Mouse (Mus musculus) ES-Bruce4 (cell line): ENCODE measurements around the gene Mtf2. TPM values are rescaled to one million over a fixed set of nuclear protein-coding genes. Genes with fewer than 3 reads are reported as not detected.
A peak's percentile ranks its signal among the peaks of the same experiment; 100 is the strongest.
"Not testable (repeated sequence)": the region's sequence is repeated elsewhere in the genome, so short reads cannot be mapped to it uniquely, and the experiment has no call there.

Experiments
- H3K27ac ChIP-seq: 2 replicates; pipeline ENCODE4 v1.5.1; 2012; ENCODE audit warnings: low read length, inconsistent platforms; ENCODE audit not compliant: insufficient read depth
- H3K27me3 ChIP-seq: 2 replicates; pipeline ENCODE4 v1.6.1; 2012; ENCODE audit warnings: mild to moderate bottlenecking, low read length, inconsistent platforms; ENCODE audit not compliant: control insufficient read depth, poor library complexity, insufficient read depth, severe bottlenecking
- H3K36me3 ChIP-seq: 2 replicates; pipeline ENCODE4 v1.6.1; 2012; ENCODE audit warnings: inconsistent platforms, mild to moderate bottlenecking, low read length, moderate library complexity; ENCODE audit not compliant: control insufficient read depth, poor library complexity, insufficient read depth, severe bottlenecking
- H3K4me1 ChIP-seq: one replicate; pipeline ENCODE4 v1.8.1; 2011; ENCODE audit warnings: low read length; ENCODE audit not compliant: control insufficient read depth, insufficient read depth
- H3K4me3 ChIP-seq: 2 replicates; pipeline ENCODE4 v1.5.1; 2011; ENCODE audit warnings: low read depth, mild to moderate bottlenecking, low read length
- H3K9ac ChIP-seq: 2 replicates; pipeline ENCODE4 v1.6.1; 2012; ENCODE audit warnings: low read depth, mild to moderate bottlenecking, inconsistent platforms; ENCODE audit not compliant: poor library complexity, severe bottlenecking
- H3K9me3 ChIP-seq: replicated peaks from 2 replicates; pipeline ENCODE4 v1.6.1; 2012; ENCODE audit warnings: mild to moderate bottlenecking, low read length, inconsistent platforms; ENCODE audit not compliant: control insufficient read depth, poor library complexity, insufficient read depth, severe bottlenecking
- CTCF ChIP-seq: IDR thresholded peaks from one replicate; pipeline ENCODE4 v1.8.1; 2011; ENCODE audit warnings: low read depth, low read length
- EP300 ChIP-seq: IDR thresholded peaks from 2 replicates; pipeline ENCODE4 v1.6.1; 2011; ENCODE audit warnings: low read depth, low read length; ENCODE audit not compliant: insufficient read depth
- POLR2A ChIP-seq: IDR thresholded peaks from one replicate; pipeline ENCODE4 v1.8.1; 2011; ENCODE audit warnings: low read length; ENCODE audit not compliant: insufficient read depth
- polyA plus RNA-seq: library from polyadenylated mRNA; stranded (reverse); fragments of >200 nt; gene quantifications from 2 replicates; pipeline ENCODE4 v1.2.4, GENCODE M21; 2011; ENCODE audit warnings: low read depth; ENCODE audit not compliant: missing spikeins, insufficient read depth, insufficient read length

Gene Mtf2
- polyA plus RNA-seq = 216 and 257 TPM in 2 replicates

DNA sequence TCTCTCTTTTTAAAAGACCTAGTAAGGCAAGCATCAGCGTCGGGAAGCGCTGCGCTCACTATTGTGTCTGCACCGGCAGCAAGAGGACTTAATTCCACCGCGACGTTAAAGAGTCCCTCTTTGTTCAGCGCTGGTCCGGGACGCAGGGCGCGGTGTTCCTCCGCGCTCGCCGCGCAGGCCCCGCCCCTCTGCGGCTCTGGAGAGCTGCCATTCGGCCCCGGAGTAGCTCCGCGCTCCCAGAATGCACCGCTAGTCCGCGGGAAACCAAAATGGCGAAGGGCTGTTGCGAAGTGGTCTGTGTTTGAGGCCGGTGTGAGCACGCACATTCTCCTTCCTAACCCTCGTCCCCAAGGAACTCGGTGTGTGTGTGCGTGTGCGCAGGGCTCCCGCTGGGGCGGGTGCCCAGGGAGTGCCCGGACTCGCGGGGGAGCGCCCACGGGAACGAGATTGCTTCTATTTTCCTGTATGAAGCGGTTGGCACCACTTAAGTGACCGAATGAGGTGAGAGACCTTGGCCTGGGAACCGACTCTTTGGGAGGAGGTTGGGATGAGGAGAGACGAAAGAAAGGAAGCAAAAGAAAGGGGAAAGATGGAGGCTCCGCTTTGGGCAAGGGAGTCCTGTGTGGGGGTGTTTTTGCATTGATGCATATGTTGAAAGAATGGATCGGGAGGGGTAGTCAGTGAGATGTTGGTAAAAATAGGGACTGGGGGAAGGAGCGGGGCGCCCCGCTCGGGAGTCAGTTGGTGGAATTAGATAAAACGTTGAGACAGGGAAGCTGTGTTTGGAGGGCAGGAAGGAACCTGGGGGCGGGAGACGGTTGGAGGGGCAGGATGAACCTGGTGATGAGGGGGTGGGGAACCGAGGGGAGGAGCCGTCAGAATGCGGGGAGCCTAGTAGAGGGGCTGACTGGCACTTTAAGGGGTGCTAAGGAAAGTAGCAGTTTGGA, at the start of gene Mtf2:
Mtf2 (plus strand) TSS at position 210 of the 947 bp plus-strand sequence.
- H3K9ac ChIP-seq = peak within 1 kb of the TSS; percentile 96
- H3K27me3 ChIP-seq = no peaks in the 10 kb centered on the region
- no peaks in the 10 kb centered on the region; the same call in none of the 2 replicates for H3K9me3 ChIP-seq
- H3K4me1 ChIP-seq = no peaks in the 10 kb centered on the region
- TF ChIP-seq CTCF (no peak), POLR2A (peak; percentile 91), EP300 (peak; percentile 87; the same call in 1 of the 2 replicates)
- peaks cover 30% of the 10 kb centered on the region for H3K36me3 ChIP-seq
- H3K27ac ChIP-seq = peak within 1 kb of the TSS; percentile 78
- peak within 1 kb of the TSS; percentile 98 for H3K4me3 ChIP-seq

DNA sequence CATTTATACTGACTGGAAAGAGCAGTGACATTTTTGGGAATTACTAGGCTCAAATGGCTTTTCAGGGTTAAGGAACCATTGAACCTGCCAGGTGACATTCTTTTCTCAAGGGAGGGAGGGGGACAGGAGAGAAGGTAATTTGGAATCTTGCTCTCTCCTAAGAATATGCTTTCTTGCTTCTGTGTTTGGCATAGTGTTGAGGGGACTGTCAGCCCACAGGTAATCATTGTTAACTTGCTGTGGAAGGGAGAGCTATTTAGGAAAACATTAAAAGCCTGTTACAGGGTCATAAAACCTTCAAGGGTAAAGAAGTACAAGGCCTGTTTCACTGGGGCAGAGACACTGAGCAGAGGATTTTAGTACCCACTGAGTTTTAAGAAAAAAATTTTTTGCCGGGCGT, 48.2 kb upstream of the Mtf2 start:
- Histone ChIP-seq H3K27ac (no peak overlapping the region), H3K4me3 (no peak overlapping the region), H3K36me3 (no peaks in the 10 kb centered on the region), H3K4me1 (no peaks in the 10 kb centered on the region), H3K9me3 (no peaks in the 10 kb centered on the region), H3K27me3 (no peaks in the 10 kb centered on the region), H3K9ac (no peak overlapping the region)
- TF ChIP-seq EP300 (no peak), POLR2A (no peak), CTCF (no peak)

GRCm38 (mm10) chr5:108019367-108019766, 46.1 kb upstream of the Mtf2 start:
- H3K9me3 ChIP-seq = no peaks in the 10 kb centered on the region
- no peak overlapping the region for H3K9ac ChIP-seq
- no peaks in the 10 kb centered on the region for H3K27me3 ChIP-seq
- H3K4me3 ChIP-seq = no peak overlapping the region
- H3K27ac ChIP-seq = no peak overlapping the region
- TF ChIP-seq EP300 (no peak), CTCF (no peak), POLR2A (no peak)
- no peaks in the 10 kb centered on the region for H3K36me3 ChIP-seq
- no peaks in the 10 kb centered on the region for H3K4me1 ChIP-seq

DNA sequence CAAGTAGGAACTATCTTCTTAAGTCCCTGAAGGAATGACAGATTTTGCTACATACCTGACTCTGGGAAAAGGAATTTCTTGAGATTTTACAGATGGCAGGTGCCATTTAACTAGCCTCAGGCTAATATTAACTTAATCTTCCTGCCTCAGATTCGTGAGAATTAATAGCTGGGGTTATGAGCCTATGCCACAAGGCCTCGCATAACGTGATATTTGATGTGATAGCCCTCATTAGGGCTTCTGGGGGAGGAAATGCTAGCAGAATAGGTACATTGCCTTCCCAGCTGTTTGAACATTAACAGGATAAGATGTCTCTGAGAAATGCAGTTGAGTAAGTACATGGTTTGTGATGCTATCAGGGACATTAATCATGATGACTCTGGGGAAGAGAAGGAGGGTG, 44.1 kb upstream of the Mtf2 start:
- no peak overlapping the region for H3K4me3 ChIP-seq
- no peaks in the 10 kb centered on the region for H3K4me1 ChIP-seq
- no peaks in the 10 kb centered on the region for H3K9me3 ChIP-seq
- no peak overlapping the region for H3K9ac ChIP-seq
- H3K27me3 ChIP-seq = no peaks in the 10 kb centered on the region
- H3K36me3 ChIP-seq = no peaks in the 10 kb centered on the region
- H3K27ac ChIP-seq = no peak overlapping the region
- no peak for TF ChIP-seq POLR2A
- TF ChIP-seq CTCF = no peak
- no peak for TF ChIP-seq EP300

GRCm38 (mm10) chr5:108028230-108028629, 37.2 kb upstream of the Mtf2 start:
- no peak overlapping the region for H3K27ac ChIP-seq
- no peak overlapping the region for H3K4me3 ChIP-seq
- H3K27me3 ChIP-seq = no peaks in the 10 kb centered on the region
- no peaks in the 10 kb centered on the region for H3K9me3 ChIP-seq
- no peaks in the 10 kb centered on the region for H3K4me1 ChIP-seq
- no peak overlapping the region for H3K9ac ChIP-seq
- H3K36me3 ChIP-seq = no peaks in the 10 kb centered on the region
- no peak for TF ChIP-seq POLR2A
- no peak for TF ChIP-seq CTCF
- TF ChIP-seq EP300 = no peak

- not testable (repeated sequence) for H3K9me3 ChIP-seq, H3K27me3 ChIP-seq, H3K4me1 ChIP-seq, H3K4me3 ChIP-seq, H3K27ac ChIP-seq, H3K9ac ChIP-seq, H3K36me3 ChIP-seq
Observed at GRCm38 (mm10) chr5:108028797-108029536, 36.5 kb upstream of the Mtf2 start.
